Mouse (Mus musculus): ENCODE data around the gene Emc10.

- no peak for TF ChIP-seq CTCF (conservative IDR thresholded peaks at IDR 0.05; ENCODE audit: low read length)
- TF ChIP-seq NANOG (IDR thresholded peaks at IDR 0.05; ENCODE audit: borderline replicate concordance, low read length), result no peak
- no peak for TF ChIP-seq POU5F1 (IDR thresholded peaks at IDR 0.05; ENCODE audit: borderline replicate concordance, low read length)
Measured at GRCm38 (mm10) chr7:44487936-44488335, 8.4 kb downstream of the Emc10 start.
